ENCODE assay signal across 1 mouse cellular context in the genomic region with DNA sequence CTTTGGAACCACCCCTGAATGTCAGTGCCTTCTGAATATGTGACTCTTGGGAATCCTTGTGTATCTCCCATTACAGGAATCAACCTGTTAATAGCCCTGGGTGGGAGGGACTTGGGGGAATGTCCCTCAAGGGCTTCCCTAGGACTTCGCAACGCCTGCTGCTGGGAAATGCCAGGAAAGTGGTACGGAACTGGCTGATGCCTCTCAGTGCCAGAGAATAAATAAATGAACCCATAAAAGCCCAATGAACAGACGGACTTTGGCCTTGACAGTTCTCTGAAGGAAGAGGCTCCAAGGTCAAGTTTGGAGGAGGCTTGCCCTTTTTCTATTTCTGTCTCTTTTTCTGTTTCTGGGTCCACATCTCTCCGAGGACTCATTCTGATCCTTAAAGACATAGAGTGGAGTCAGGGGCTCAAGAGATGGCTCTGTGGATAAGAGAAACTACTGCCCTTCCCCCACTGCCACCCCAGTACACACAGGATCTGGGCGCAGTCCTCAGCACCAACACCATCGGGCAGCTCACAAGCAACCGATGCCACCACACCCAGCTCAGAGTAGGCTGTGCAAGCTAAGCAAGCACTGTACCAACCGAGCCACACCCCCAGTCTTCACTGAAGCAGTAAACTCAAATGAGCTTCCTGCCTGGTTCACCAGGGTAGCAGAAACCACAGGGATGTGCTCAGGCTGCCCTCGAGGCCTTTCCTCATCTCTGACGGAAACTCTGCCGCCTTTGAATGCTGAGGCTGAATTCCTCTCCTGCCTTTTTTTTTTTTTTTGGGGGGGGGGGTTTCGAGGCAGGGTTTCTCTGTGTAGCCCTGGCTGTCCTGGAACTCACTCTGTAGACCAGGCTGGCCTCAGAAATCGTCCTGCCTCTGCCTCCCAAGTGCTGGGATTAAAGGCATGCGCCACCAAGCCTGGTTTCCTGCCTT.
A peak's percentile ranks its signal among the peaks of the same experiment; 100 is the strongest.
TF ChIP-seq lines count a peak whose summit lies in the region.

No protein-coding gene starts in this region.

TF ChIP-seq in MEL, 35 proteins besides CTCF, POLR2A, EP300 and RAD21:
- TF ChIP-seq GATA1 (IDR thresholded peaks at IDR 0.05; ENCODE audit: low read depth, low read length) (0 out of 2 replicates have a peak, but pooled peaks have one; percentile 19), TAL1 (IDR thresholded peaks at IDR 0.05; ENCODE audit: low read length) (no peak), MAFK (IDR thresholded peaks at IDR 0.05; ENCODE audit: borderline replicate concordance, low read depth, low read length) (no peak), BHLHE40 (IDR thresholded peaks at IDR 0.05; ENCODE audit: borderline replicate concordance, low read depth, low read length) (0 out of 2 replicates have a peak, but pooled peaks have one; percentile 28), RCOR1 (IDR thresholded peaks at IDR 0.05; ENCODE audit: low read depth, low read length) (0 out of 2 replicates have a peak, but pooled peaks have one; percentile 23), NELFE (IDR thresholded peaks at IDR 0.05; ENCODE audit: low read depth, low read length) (no peak), ZNF384 (IDR thresholded peaks at IDR 0.05; ENCODE audit: low read depth, low read length) (peak; percentile 66), HCFC1 (IDR thresholded peaks at IDR 0.05; ENCODE audit: low read depth, low read length) (no peak), USF2 (IDR thresholded peaks at IDR 0.05; ENCODE audit: borderline replicate concordance in 1 of 2, insufficient read depth in 1 of 2, low read depth in 1 of 2, low read length in 2 of 2) (no peak), POLR2AphosphoS5 (IDR thresholded peaks at IDR 0.05; ENCODE audit: borderline replicate concordance, low read depth, low read length) (no peak), ELF1 (IDR thresholded peaks at IDR 0.05; ENCODE audit: low read depth, low read length) (no peak), MYC (IDR thresholded peaks at IDR 0.05; ENCODE audit: low read depth, low read length) (no peak), TBP (IDR thresholded peaks at IDR 0.05; ENCODE audit: low read depth, low read length) (0 out of 2 replicates have a peak, but pooled peaks have one; percentile 65), KAT2A (conservative IDR thresholded peaks at IDR 0.05; ENCODE audit: low read depth, low read length) (no peak), UBTF (IDR thresholded peaks at IDR 0.05; ENCODE audit: borderline replicate concordance, insufficient read depth, low read depth, low read length) (no peak), USF1 (IDR thresholded peaks at IDR 0.05; ENCODE audit: low read depth, low read length) (no peak), E2F4 (IDR thresholded peaks at IDR 0.05; ENCODE audit: borderline replicate concordance, low read depth, low read length) (no peak), ETS1 (IDR thresholded peaks at IDR 0.05; ENCODE audit: low read depth, low read length) (peak; percentile 41; the same call in 1 of the 2 replicates), SMC3 (IDR thresholded peaks at IDR 0.05; ENCODE audit: low read depth, low read length) (peak; percentile 1; the same call in 1 of the 2 replicates), CHD2 (IDR thresholded peaks at IDR 0.05; ENCODE audit: low read length) (0 out of 2 replicates have a peak, but pooled peaks have one; percentile 21), JUND (IDR thresholded peaks at IDR 0.05; ENCODE audit: low read depth, low read length) (no peak), SIN3A (IDR thresholded peaks at IDR 0.05; ENCODE audit: low read length) (no peak; the same call in 1 of the 2 replicates), MAZ (IDR thresholded peaks at IDR 0.05; ENCODE audit: low read depth, low read length) (no peak), NRF1 (IDR thresholded peaks at IDR 0.05; ENCODE audit: insufficient read depth, low read depth, low read length, poor library complexity, severe bottlenecking) (no peak), MAX (IDR thresholded peaks at IDR 0.05; ENCODE audit: low read length) (peak; percentile 59; the same call in 1 of the 2 replicates), MXI1 (IDR thresholded peaks at IDR 0.05; ENCODE audit: low read depth, low read length) (no peak; the same call in 1 of the 2 replicates), ZKSCAN1 (IDR thresholded peaks at IDR 0.05; ENCODE audit: low read depth, low read length) (no peak), ZC3H11A (IDR thresholded peaks at IDR 0.05; ENCODE audit: low read depth, low read length) (no peak)
